Mouse (Mus musculus) cerebellum, postnatal 36 days (tissue): ENCODE measurements around the gene Gnaq.

Source experiments
- DNase-seq, 2 experiments: peaks; one replicate each; pipeline ENCODE4 v3.0.0; 2021 to 2022; ENCODE audit warnings: mixed read lengths in 2 of 2

The Gnaq gene

GRCm38 (mm10) chr19:16204776-16205680 lies 72.4 kb downstream of the Gnaq start:
- no peak for DNase-seq

DNA sequence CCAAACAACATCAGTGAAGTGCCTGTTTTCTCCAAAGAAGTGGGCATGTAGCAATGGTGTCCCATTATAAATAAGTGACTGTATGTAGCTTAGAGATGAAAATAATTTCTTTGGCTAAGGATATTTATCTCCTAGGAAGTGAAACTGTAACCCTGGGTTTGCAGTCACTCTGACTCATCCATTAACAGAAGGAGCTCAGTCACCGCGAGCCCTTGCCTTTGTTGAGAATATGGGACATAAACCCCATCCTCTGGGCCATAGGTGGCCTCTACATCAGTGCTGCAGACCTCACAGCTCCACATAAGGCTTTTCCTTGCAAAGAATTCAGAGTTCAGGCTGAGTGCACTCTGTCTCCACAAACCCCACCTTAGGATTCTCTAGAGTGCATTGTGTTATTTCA lies 77.0 kb downstream of the Gnaq start:
- no peak for DNase-seq

DNA sequence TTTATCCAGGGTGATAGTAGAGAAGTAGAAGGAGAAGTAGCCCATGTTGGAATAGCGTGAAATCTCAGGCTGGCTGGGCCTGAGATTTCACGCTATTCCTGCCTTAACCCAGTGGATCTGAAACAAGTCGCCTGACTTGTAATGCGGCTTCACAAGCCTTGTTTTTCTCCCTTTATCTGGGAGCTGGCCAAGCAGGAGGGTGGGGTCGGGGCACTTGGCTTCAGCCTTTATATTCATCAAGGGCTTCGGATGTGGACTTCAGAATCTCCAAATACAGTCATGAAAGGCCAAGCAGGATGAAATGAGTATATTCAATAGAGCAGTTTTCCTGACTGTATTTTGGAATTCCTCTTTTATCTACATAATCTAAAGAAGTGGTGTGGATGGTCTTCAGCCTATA lies 82.3 kb downstream of the Gnaq start:
- DNase-seq: no peak

GRCm38 (mm10) chr19:16215430-16216016 lies 82.9 kb downstream of the Gnaq start:
- no peak for DNase-seq

DNA sequence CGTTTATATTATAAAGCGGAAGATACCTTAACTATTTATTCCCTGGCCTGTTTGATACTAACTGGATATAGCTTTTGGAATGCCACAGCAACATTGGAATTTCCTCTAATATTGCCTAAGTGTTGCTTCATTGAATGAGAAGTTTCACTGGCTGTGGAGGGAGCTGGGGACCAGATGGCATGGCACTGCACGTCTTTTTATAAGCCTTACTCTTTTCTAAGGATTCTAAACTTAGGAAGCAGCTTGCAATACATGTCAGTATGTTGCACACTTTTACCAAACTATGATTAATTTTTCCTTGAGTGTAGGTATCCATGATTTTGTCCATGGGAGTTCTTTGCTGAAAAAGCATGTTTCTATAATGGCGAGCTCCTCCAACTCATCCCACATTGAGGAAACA lies 87.3 kb downstream of the Gnaq start:
- no peak for DNase-seq

DNA sequence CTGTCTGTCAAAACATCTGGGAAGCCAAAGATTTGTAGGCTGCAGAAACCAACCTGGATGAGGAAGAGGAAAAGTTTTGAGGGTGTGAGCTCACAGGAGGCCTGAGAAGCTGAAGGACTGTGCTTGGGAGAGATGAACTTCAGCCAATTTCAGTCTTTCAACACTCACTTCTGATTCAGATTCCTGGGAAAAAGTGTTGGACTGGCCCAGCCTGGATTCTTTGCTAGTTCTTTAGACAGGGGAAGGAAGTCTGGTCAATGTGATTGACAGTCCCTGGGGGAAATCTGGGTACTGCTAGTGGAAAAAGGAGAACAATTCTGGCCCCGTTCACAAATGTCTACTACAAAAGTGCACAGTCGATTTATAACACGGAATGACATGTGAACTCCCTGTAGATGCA lies 89.9 kb downstream of the Gnaq start:
- DNase-seq: no peak

- DNase-seq: no peak
Observed at GRCm38 (mm10) chr19:16223126-16223525, 90.5 kb downstream of the Gnaq start.

DNA sequence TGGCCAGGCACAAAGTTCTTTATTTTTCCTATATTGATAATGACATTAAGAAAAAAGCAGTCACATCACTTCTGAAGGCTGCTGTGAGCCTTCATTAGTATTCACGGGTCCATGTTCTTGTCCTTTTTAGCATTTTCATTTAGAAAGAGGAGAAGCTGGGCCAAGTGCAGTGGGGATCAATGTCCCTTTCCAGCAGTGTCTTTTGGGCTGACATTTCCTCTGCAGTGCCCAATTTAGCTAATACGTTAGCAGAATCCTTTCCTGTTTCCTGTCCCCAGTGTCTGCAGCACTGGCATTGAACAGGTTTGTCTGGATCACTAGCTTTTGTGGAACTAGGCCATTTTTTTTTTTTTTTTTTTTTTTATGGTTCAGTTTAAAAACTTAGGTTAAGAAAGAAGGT lies 92.2 kb downstream of the Gnaq start:
- DNase-seq: no peak

DNA sequence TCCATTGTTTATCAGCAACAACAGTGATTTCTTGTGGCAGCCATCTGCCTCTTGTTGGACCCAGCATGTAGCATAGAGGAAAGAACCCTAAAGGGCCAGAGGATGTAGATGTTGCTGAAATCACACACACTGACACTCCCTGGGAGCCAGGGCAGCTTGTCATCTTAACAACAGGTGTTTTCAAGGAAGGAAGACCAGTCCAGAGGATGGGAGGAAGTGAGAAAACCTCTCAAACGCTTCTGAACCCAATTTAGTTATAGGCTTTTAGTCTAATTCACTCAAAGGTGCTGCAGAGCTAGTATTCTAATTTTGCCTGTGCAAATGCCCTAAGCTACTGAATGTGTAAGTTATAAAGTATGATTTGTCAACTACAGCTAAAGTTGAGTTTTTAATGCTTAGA lies 99.0 kb downstream of the Gnaq start:
- no peak for DNase-seq

GRCm38 (mm10) chr19:16235594-16235993 lies 103.0 kb downstream of the Gnaq start:
- DNase-seq: no peak

- no peak for DNase-seq
Observed at GRCm38 (mm10) chr19:16237034-16237433, 104.4 kb downstream of the Gnaq start.

- no peak for DNase-seq
Observed at GRCm38 (mm10) chr19:16238072-16238471, 105.4 kb downstream of the Gnaq start.

DNA sequence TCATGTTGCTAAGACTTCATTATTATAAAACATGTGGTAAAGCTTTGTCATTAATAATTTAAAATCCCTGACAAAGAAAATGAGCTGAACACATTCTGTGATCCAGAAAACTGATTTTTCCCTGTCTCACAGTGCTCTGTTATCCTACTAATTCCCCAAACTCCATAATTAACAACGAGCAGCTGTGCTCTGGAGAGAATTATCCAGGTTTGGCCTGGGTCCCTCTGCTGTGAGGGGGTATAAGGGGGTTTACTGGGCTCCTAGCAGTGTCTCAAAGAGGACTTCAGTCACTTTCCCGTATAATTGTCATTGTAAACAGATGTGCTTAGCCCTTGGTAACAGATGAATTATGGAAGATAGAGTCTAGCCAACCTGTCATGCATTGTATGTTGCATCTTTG lies 105.9 kb downstream of the Gnaq start:
- no peak for DNase-seq

GRCm38 (mm10) chr19:16242708-16243107 lies 110.1 kb downstream of the Gnaq start:
- no peak for DNase-seq

GRCm38 (mm10) chr19:16249025-16249424 lies 116.4 kb downstream of the Gnaq start:
- DNase-seq: no peak

GRCm38 (mm10) chr19:16250921-16251320 lies 118.3 kb downstream of the Gnaq start:
- DNase-seq: no peak

- DNase-seq: no peak
Observed at GRCm38 (mm10) chr19:16251819-16252218, 119.2 kb downstream of the Gnaq start.

GRCm38 (mm10) chr19:16252696-16253095 lies 120.1 kb downstream of the Gnaq start:
- DNase-seq: no peak

DNA sequence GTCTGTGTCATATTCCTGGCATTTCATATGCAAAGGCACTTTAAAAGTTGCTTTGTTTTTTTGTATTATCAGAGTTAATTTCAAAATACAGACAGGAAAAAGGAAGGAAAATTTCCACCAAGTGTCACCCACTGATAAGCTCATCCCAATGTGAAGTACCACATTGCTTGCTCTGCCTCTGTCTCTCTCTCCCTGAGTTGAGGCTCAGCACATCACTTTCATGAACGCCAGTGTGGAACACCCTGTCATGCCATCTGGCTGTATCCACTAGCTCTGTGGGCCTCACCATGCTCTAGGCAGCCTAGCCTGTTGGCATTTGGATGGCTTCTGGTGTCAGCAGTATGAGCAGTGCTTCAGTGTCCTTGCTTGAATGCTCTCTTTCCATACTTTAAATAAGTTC lies 122.2 kb downstream of the Gnaq start:
- peak in 1 of 2 experiments; percentile 24 for DNase-seq

- no peak for DNase-seq
Observed at GRCm38 (mm10) chr19:16255294-16255693, 122.7 kb downstream of the Gnaq start.

DNA sequence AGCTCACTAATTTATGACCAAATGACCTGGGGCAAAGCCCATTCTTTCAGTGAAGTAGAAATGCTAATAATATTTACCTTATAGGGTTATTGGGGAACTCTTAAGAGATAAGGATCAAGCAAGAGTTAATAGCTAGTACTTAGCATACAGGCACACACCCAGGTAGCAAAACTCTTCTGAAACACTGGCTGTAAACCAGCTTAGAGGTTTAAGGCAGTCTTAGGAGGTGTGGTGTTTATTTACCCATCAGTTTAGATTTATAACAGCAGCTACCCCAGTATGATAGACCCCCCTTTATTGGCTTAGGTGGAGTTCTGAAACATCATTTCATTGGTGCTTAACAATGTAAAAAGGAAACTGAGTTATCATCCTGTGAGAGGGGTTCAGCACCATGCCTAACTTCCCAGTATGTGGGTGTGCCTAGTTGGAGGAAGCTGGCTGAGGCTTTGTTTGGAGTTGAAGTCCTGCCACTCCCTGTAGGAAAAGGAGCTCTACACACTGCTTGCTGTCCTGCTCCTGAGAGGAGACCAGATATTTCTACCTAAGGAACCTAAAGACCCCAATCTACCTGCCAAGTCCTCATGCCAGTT lies 126.2 kb downstream of the Gnaq start:
- DNase-seq: no peak

GRCm38 (mm10) chr19:16259786-16260434 lies 127.3 kb downstream of the Gnaq start:
- no peak for DNase-seq

DNA sequence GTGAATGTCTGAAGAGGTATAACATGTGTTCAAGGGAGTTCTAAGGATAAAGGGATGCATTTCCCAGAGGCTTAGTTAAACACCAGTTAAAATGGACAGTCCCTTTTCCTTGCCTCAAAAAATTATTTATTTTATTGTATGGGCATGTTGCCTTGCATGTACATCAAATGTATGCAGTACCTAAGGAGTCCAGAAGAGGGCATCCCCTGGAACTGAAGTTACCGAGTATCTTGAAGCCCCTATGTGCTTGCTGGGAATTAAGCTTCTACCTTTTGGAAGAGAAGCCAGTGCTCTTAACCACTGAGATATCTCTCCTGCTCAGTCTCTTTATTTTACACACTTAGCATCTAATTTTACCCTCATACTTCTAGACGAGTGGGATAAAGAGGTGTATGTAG lies 127.8 kb downstream of the Gnaq start:
- DNase-seq: no peak

- DNase-seq: no peak
Observed at GRCm38 (mm10) chr19:16260973-16261372, 128.3 kb downstream of the Gnaq start.
